Mouse (Mus musculus) heart, postnatal 14 days (tissue): Measurements from ENCODE around the gene Nos2. TPM values are rescaled to one million over a fixed set of nuclear protein-coding genes. Genes with fewer than 3 reads are reported as not detected.
"Not testable (repeated sequence)": the region's sequence is repeated elsewhere in the genome, so short reads cannot be mapped to it uniquely, and the experiment has no call there.

Source experiments
- DNase-seq, 2 experiments: peaks; one replicate each; pipeline ENCODE4 v3.0.0; 2021 to 2022
- intact Hi-C: fragments of 180-260 bp; cut with DNase I; formaldehyde crosslinking; loops from one replicate; pipeline ENCODE4 v1.15.1; 2025
- total RNA-seq, 2 experiments: library from RNA; stranded (reverse); gene quantifications; 2 replicates each; pipeline ENCODE4 v1.2.3; 2021

The Nos2 gene
- total RNA-seq, 2 experiments from 2014 or later, result 6.6 TPM

DNA sequence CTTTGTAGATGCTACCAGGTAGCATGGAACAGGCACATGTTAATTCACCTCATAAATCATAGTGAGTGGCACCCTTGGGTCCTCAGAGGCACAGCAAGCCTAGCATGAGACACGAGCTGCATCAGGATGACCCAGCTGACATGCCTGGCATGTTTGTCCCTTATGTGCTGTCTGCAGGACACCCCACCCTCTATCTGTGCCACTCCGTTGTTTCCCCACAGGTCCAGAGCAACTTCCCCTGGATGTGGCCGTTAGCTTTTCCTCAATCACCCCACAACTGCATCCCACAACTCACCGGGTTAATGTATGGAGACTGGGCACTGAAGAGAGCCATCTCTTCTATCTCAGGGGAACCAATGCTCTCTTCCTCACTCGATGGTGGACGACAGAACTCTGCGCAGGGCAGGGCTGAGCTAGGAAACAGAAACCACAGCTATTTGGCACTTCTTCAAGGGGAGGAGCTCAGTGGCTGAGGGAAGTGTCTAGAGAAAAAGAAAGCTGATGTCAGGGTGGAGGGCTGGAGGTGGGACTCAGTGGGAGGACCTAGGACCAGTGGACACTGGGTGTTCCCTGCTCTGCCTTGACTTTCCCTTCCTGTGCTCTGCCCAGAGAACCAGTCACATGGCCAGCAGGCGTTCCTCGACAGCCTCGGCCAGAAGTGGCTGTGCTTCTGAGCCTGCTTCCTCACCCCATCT, 64.0 kb downstream of the Nos2 start, which contains the start of gene Lgals9:
TSS of gene Lgals9 (minus strand) at position 464 of the 695 bp plus-strand sequence.
- DNase-seq, result peak; percentile 72 to 79

DNA sequence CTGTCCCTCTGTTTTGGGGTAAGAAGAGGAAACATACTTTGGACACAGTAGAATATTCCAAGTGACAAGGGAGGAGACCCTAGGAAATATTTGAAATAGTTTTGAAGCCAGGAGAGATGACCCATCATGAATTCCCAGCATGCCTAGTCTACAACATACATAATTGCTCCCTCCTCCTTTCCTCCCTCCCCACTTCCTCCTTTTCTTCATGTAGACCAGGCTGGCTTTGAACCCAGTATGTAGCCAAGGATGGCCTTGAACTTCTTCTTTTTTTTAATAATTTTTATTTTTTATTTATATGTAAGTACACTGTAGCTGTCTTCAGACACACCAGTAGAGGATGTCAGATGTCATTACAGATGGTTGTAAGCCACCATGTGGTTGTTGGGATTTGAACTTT, 64.9 kb downstream of the Nos2 start:
- intact Hi-C loops, result loop anchor here (2.0 kb wide), 1 partner anchor 29 kb away; no protein-coding TSS in a partner anchor
- DNase-seq, result no peak

More for the DNA sequence above, 64.0 kb downstream of the Nos2 start, which contains the start of gene Lgals9:
- intact Hi-C loops, result loop anchor here (2.0 kb wide), 1 partner anchor 30 kb away; no protein-coding TSS in a partner anchor

DNA sequence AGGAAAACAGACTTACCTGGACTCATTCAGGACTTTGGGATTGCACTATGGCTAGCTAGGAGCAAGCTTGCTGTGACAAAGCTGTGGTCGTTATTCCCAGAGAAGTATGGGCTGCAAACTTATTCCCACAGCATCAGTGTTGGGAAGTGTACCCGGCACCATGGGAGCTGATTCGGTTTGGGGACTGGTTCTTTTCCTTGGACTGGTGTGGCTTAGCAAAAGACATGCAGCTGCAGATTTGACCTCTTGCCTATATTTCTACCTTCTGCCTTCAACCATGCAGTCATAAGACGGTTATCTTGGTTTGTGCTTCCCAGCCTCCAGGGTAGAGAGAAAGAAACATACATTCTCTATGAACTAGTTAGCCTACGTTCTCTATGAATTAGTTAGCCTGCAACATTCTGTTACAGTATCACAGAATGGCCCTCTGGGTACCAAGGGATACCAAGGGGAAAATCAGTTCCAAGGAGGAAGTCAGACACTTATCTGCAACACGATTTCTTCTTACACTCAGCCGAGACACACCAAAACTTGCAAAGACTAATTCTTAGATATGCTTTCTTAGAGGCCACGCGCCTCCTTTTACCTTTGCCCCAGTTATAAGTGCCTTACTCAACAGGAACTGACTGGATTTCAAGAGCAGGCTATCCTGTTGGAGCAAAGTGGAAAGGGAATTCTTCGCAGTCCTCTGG, 65.9 kb downstream of the Nos2 start:
- intact Hi-C loops, result no loop called here
- DNase-seq, result no peak

DNA sequence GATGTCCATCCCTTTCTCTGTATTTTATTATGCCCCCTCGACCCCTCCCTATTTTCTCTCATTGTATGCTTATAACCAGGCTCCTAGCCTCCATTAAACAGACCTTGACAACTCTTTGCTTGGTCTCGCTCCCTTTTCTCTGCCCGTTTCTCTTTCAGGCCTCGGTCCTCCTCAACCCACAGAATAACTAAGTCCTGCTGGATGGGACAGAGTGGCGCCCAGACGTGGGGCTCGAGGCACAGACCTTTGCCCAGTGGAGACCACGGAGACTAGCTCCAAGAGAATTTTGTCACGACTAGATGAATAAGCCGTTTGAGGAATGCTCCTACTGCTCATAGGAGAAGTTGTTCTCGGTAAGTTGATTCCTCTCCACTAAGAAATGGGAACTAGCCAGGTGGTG, 68.6 kb downstream of the Nos2 start:
- intact Hi-C loops, DNase-seq: not testable (repeated sequence)

DNA sequence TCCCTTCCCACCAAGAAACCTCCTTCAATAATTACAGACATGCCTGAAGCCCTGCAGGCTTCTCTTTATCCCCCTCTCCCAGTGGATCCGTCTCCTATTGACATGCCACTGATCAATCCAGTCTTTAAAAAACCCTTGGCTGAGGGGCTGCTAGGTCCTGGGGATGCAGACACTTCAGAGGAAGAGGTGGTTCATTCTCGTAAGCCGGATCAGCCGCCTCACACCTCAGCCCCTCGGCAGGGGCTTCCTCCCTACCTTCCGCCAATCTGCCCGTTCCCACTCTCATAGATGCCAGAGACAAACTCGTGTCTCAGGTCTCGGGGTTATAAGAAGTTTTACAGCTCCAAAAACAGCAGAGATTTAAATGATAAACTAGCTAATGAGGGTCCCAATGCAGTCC, 69.5 kb downstream of the Nos2 start:
- DNase-seq, result no peak
- intact Hi-C loops, result no loop called here

DNA sequence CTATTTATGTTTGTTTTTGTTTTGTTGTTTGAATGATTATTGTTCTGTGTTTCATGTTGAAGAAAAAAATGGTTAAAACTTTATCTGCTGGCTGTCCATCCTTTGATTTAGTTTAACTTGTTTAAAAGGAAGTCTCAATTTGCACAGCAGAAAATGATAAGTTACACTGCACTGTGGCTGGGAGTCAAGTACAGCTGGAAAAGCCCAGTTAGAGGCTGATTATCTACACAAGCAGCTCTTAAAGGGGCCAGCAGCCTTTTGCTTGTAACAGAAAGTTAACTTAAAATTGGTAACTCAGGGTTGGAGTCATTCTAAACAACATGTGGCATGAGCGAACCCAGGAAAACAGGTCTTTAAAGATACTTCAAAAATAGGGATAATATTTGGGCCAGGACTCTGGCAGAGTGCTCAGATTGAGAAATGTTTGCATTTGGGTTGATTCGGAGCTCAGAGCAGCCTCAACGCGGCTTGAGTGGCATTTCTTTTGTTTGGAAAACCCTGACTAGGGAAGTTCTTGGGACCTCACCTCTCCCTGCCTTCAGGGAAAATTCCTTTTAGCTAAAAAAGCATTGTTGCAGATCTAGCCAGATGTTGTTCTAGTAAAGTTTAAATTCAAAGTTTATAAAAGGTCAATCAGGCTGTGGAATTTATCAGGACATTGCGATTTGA, 70.4 kb downstream of the Nos2 start:
- intact Hi-C loops, DNase-seq: not testable (repeated sequence)

DNA sequence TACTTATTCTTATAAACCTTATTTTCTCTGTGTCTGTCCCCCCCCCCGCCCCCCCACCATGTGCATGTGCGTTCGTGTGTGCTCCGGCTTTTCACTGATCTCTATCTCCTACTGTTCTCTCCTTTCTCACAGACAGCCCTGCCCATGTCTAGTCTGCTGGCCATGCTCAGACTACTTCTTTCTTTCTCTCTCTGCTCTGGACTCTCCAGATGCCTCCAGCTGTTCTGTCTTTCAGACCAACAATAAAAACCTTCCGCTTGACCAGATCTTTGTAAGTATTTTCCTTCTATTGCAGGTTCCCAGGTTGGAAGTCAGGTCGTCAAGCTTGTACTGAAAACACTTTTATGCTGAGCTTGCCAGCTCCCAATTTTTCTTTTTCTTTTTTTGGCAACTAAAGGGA, 78.5 kb downstream of the Nos2 start:
- DNase-seq, result no peak
- intact Hi-C loops, result no loop called here

DNA sequence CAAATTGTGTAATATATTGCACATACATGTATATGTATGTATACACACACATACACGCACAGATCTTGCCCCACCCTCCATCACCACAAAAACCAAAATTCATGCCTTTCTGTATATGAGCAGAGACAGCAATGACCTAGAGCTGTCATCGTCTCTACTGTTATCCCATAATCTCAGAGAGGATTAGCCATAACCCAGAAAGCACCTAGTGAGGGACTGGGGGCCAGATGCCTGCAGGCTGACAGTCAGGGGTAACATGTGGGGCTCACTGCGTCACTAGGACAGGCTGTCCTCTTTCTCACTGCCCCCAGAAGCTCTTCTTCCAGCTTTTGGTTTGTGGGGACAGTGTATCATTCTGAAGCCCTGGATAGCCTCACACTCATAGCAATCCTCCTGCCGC, 81.3 kb downstream of the Nos2 start:
- intact Hi-C loops, result no loop called here
- no peak for DNase-seq

DNA sequence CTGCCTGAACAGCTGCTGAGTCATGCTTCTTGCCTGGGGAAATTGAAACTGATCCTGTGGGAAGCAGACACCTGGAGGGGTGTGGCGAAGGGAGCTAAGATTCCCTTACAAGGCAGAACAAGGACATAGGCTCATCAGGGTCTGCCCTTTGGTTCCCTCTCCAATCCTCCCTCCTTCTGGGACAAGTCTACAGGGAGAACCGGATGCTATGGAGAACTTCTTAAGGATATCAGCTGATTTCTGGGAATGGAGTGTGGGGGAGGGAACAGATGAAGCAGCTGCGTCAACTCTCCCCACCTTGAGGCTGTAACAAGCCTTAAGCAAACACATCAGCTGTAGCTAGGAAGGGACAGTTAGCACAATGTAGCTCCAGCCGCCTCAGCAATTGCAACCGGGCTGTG, 82.0 kb downstream of the Nos2 start:
- DNase-seq, result no peak
- intact Hi-C loops, result no loop called here

DNA sequence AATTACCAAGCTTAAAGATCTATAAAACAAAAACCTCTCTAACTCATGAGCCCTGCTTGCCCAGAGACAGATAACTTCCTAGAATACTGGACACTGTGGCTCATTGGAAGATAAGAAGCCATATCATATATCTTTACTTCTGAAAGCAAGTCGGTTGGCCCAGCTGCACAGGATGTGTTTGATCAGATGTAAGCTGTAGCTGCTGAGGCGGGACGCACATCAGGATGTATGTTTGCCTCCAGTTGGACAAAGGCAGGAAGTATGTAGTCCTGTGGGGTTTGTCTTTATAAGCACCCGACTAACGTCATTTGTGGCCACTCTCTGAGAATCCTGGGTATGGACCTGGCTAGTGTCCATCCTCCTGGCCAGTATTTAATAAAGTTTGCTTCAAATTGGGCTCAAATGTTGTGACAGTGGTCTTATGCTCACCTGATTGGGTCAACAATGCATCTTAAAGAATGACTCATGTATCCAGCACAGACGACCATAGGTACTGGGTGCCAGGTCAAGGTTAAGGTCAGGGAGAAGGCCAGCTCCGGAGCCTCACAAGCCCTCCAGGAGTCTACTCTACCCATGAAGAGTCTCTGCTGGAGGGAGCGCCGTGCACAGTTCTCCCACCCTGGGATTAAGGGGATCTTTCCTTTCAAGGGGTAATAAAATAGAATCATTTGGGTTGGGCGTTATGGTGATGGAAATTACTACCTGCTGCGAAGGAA, 82.6 kb downstream of the Nos2 start:
- DNase-seq, result peak in 1 of 2 experiments; percentile 42
- intact Hi-C loops, result no loop called here

DNA sequence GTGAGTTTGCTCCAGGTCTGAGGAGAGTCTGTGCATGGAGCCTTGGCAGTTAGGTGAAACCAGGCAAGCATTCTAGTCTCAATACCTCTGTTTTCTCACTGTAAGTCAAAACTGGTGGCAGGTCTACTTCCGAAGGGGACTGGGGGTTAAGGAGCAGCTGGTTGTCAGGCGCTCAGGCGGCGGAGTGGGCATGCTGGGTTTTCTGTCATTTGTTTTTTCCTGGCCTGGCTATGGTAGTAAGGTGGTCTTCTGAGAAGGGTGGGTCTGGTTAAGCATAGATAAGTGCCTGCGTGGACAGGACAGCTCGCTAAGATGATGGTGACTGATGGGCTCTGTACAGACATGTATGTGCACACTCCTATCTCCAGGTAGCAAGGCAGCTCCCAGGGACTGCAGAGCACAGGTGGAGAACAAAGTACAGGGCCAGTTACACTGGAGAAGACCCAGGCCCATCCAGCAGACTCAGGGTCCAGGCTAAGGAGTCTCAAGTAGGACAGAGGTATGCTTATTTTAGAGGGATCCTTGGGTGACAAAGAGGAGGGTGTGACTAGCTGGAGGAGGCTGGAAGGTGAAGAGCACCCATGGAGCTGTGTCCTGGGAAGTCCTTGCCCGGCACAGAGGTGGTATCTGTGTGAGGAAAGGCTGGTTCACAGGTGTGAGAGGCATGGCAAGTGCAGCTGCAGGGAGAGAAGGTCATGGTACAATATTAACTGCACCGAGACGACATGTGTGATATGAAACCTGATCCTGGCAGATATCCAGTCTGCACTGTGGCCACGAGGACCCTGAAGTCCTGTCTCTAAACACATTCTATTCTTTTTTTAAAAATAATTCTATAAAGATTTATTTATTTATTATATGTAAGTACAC, 83.4 kb downstream of the Nos2 start:
- intact Hi-C loops, result no loop called here
- no peak for DNase-seq

DNA sequence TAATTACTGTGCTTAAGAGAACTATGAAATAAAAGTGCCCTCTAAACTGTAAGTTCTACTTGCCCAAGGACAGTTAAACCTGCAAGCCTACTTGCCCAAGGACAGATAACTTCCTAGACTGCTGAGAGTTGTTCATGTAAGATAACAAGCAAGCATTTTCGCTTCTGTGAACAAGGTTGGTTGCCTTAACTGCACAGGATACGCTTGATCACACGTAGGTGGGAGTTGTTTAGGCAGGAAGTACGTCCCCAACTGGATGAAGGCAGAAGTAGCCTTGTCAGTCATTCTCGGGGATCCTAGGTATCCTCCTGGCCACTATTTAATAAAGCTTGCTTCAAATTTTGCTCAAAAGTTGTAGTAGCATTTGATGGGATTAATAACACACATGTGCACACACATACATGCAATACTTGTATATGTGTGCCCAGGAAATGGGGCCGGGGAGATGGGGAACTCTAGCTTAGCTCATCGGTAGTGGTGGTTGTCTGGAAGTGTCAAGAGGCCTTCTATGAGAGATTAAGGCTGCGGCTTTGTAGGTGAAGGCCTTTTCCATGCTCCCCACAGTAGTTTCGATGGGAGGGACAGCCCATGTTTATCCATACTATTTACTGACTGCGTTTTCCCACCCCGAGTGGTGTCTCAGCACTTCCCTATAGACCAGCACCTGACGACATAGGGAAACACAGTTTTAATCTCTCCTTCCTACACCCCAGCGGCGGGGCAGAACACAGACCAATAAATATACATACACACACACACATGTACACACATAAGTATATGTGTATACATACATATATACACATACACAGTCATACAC, 85.2 kb downstream of the Nos2 start:
- intact Hi-C loops, result no loop called here
- DNase-seq, result no peak

DNA sequence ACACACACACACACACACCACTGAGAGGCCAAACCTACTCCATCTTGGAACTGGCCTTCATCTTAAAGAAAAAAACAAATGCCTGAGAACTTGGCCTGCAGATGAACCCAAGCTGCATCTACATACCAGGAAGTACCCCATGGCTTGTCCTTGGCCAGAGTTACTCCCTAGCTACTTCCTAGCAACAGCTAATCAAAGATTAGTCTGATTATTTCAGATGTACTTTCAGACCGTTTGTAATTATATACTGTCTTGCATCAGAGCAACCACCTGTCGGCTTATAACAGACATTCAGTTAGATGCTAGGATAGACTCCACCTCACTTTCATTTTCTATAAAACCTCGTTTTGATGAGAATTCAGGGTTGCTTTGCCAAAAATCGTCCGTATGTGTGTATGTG, 85.8 kb downstream of the Nos2 start:
- intact Hi-C loops, result no loop called here
- no peak for DNase-seq

DNA sequence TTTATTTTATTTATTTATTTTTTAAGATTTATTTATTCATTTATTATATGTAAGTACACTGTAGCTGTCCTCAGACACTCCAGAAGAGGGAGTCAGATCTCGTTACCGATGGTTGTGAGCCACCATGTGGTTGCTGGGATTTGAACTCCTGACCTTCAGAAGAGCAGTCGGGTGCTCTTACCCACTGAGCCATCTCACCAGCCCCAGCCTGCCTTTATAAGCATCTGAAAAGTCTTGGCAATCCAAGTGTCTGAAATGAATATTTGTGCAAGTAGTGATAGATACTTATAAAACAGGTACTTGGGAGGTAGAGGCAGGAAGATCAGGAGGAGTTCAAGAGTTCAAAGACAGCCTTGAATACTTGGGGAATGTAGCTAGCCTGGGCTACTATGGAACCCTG, 86.8 kb downstream of the Nos2 start:
- intact Hi-C loops, DNase-seq: not testable (repeated sequence)

DNA sequence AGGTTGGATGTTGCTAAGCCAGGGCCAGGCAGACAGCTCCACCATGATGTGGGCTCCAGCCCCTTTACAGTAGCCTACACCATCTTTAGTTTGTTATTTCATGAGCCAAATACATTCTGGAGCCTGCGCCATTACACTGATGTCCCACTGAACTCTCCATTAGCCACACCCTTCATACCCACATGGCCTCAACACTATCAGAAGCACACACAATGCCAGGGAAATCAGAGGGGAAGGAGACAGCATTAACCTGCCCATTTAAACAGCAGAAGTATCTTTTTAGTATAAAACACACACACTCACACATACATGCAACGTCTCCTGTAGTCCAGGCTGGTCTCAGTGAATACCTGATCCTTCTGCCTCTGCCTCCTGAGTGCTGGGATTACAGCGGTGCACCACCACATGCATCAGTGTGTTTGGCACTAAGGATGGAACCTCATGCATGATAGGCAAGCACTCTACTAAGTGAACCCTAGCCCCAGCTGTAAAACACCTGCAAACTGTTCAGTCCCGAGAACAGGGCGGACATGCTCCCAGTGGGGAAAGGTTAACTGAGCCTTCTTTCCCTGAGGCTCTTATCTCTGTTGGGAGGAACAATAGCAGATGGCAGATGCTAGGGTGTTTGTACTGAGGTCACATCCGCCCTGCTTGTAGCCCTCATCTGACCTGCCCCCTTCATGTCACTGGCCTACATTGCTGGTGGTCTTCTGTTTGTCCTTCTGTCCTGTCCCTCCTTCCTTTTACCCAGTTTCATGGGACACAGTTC, 87.6 kb downstream of the Nos2 start:
- no peak for DNase-seq
- intact Hi-C loops, result no loop called here

DNA sequence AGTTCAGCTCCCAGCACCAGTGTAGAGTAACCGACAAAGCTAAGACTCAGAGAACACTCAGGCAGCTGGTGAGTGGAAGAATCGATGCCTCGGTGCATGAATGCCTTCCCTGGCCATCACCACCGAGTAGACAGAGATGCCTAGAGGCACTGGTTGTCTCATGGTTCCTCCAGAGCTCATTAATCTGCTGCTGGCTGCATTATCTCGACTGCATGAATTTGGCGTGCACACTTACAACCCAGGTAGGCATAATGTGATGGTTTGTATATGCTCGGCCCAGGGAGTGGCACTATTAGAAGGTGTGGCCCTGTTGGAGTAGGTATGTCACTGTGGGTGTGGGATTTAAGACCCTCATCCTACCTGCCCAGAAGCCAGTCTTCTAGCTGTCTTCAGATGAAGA, 88.3 kb downstream of the Nos2 start:
- DNase-seq, result no peak

More for the DNA sequence above, 88.3 kb downstream of the Nos2 start:
- intact Hi-C loops, result no loop called here
